Mouse (Mus musculus) testis, adult 2 months (tissue): ENCODE results near the gene Acsl1. TPM values are rescaled to one million over a fixed set of nuclear protein-coding genes. Genes with fewer than 3 reads are reported as not detected.

Experiments
- H3K27ac ChIP-seq: fragments of 200-500 bp; 2 replicates; pipeline ENCODE4 v1.5.1; 2012; ENCODE audit warnings: low read depth, low read length; ENCODE audit not compliant: control insufficient read depth, insufficient read depth
- H3K27me3 ChIP-seq: fragments of 200-500 bp; 2 replicates; pipeline ENCODE4 v1.6.1; 2012; ENCODE audit warnings: mild to moderate bottlenecking, low read length, moderate library complexity; ENCODE audit not compliant: control insufficient read depth, insufficient read depth
- H3K36me3 ChIP-seq: fragments of 200-500 bp; 2 replicates; pipeline ENCODE4 v1.6.1; 2012; ENCODE audit warnings: mild to moderate bottlenecking, low read length; ENCODE audit not compliant: control insufficient read depth, insufficient read depth
- H3K4me1 ChIP-seq: fragments of 200-500 bp; 2 replicates; pipeline ENCODE4 v1.6.1; 2012; ENCODE audit warnings: low read length; ENCODE audit not compliant: control insufficient read depth, insufficient read depth
- H3K4me3 ChIP-seq: fragments of 200-500 bp; 2 replicates; pipeline ENCODE4 v1.5.1; 2012; ENCODE audit warnings: low read depth, mild to moderate bottlenecking, low read length, moderate library complexity, mixed read lengths; ENCODE audit not compliant: control insufficient read depth
- CTCF ChIP-seq: fragments of 200-500 bp; IDR thresholded peaks from 2 replicates; pipeline ENCODE4 v1.5.1; 2012; ENCODE audit warnings: low read depth, mild to moderate bottlenecking, inconsistent platforms, low read length, moderate library complexity; ENCODE audit not compliant: control insufficient read depth, insufficient read depth, insufficient replicate concordance
- POLR2A ChIP-seq: fragments of 200-500 bp; IDR thresholded peaks from 2 replicates; pipeline ENCODE4 v1.6.1; 2012; ENCODE audit warnings: low read depth, mild to moderate bottlenecking, inconsistent platforms, low read length, moderate library complexity; ENCODE audit not compliant: control insufficient read depth
- polyA plus RNA-seq: library from polyadenylated mRNA; depleted of rRNA; stranded (reverse); fragments of >200 nt; gene quantifications from 2 replicates; pipeline ENCODE4 v1.2.3, GENCODE M21; 2012

Gene Acsl1
- polyA plus RNA-seq, 1 experiment, result 743 TPM

GRCm38 (mm10) chr8:46496852-46497251, 26.0 kb downstream of the Acsl1 start:
- H3K27ac ChIP-seq, result no peak overlapping the region
- no peak overlapping the region for H3K4me3 ChIP-seq
- H3K4me1 ChIP-seq, result no peaks in the 10 kb centered on the region
- no peaks in the 10 kb centered on the region for H3K36me3 ChIP-seq
- TF ChIP-seq POLR2A (no peak), CTCF (no peak)
- H3K27me3 ChIP-seq, result no peaks in the 10 kb centered on the region

GRCm38 (mm10) chr8:46497314-46498011, 26.6 kb downstream of the Acsl1 start:
- no peaks in the 10 kb centered on the region for H3K27me3 ChIP-seq
- no peak overlapping the region for H3K27ac ChIP-seq
- no peaks in the 10 kb centered on the region for H3K36me3 ChIP-seq
- TF ChIP-seq POLR2A (no peak), CTCF (no peak)
- H3K4me1 ChIP-seq, result no peaks in the 10 kb centered on the region
- H3K4me3 ChIP-seq, result no peak overlapping the region

GRCm38 (mm10) chr8:46499376-46500061, 28.7 kb downstream of the Acsl1 start:
- H3K4me3 ChIP-seq, result no peak overlapping the region
- no peaks in the 10 kb centered on the region for H3K36me3 ChIP-seq
- H3K27ac ChIP-seq, result no peak overlapping the region
- no peaks in the 10 kb centered on the region for H3K4me1 ChIP-seq
- no peak for TF ChIP-seq CTCF
- no peak for TF ChIP-seq POLR2A
- H3K27me3 ChIP-seq, result no peaks in the 10 kb centered on the region

GRCm38 (mm10) chr8:46502333-46503071, 31.7 kb downstream of the Acsl1 start:
- Histone ChIP-seq H3K4me1 (no peaks in the 10 kb centered on the region), H3K27ac (no peak overlapping the region), H3K27me3 (no peaks in the 10 kb centered on the region), H3K4me3 (no peak overlapping the region), H3K36me3 (no peaks in the 10 kb centered on the region)
- TF ChIP-seq CTCF, result no peak
- TF ChIP-seq POLR2A, result no peak

- no peak overlapping the region for H3K4me3 ChIP-seq
- no peak overlapping the region for H3K27ac ChIP-seq
- H3K36me3 ChIP-seq, result no peaks in the 10 kb centered on the region
- H3K4me1 ChIP-seq, result no peaks in the 10 kb centered on the region
- H3K27me3 ChIP-seq, result no peaks in the 10 kb centered on the region
- TF ChIP-seq POLR2A (no peak), CTCF (no peak)
These were observed 32.3 kb downstream of the Acsl1 start for GRCm38 (mm10) chr8:46503072-46503695.

GRCm38 (mm10) chr8:46504196-46504595, 33.4 kb downstream of the Acsl1 start:
- H3K4me3 ChIP-seq, result no peak overlapping the region
- TF ChIP-seq POLR2A (no peak), CTCF (no peak)
- H3K27ac ChIP-seq, result no peak overlapping the region
- no peaks in the 10 kb centered on the region for H3K27me3 ChIP-seq
- H3K4me1 ChIP-seq, result no peaks in the 10 kb centered on the region
- no peaks in the 10 kb centered on the region for H3K36me3 ChIP-seq

GRCm38 (mm10) chr8:46508488-46509395, 37.9 kb downstream of the Acsl1 start:
- no peaks in the 10 kb centered on the region for H3K27me3 ChIP-seq
- no peak overlapping the region for H3K27ac ChIP-seq
- H3K4me1 ChIP-seq, result no peaks in the 10 kb centered on the region
- no peak overlapping the region for H3K4me3 ChIP-seq
- no peaks in the 10 kb centered on the region for H3K36me3 ChIP-seq
- TF ChIP-seq CTCF (no peak), POLR2A (no peak)
